Mouse (Mus musculus) kidney, postnatal 10 days (tissue): ENCODE data around the gene Apoa4.
A peak's percentile ranks its signal among the peaks of the same experiment; 100 is the strongest.

Experiments used
- DNase-seq: peaks from one replicate; pipeline ENCODE4 v3.0.0; 2021; ENCODE audit warnings: mixed read lengths

The Apoa4 gene

DNA sequence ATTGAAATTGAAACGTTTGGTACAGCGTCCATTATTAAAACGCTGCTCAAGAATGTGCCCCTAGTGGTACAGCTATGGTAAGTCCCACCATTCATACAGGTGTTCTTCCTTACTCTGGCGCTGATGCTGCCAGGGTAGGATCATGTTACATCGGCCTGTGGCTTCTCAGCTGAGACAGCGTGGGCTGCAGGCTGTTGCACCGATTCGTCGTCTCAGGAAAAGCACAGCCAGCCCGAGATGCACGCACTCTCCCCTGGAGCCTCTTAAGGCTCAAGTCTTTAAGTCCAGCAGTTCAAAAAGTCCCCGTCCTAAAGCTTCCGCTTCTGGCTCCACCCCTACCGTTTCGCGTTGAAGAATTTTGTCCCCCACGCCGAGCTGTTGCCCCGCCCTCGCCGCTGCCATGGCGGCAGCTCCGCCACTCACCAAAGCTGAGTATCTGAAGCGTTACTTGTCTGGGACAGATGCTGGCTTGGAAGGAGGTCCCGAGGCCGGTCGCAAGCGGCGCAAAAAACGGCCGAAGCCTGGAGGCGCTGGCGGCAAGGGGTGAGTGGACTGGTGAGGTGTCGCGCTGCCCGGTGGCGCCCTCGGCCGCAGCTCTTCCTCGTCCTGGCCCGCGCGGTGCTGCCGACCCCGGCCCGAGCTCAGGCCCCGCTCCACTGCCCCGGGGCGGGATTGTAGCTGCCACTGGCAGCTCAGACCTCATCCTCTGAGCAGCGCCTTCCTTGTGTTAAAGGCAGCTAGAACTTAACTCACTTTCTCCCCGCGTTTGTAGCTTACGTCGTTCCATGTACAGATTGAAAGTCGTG lies 42.3 kb downstream of the Apoa4 start, which contains the start of gene Bud13:
Gene Bud13 (plus strand): TSS at position 378 of the 806 bp plus-strand sequence.
- DNase-seq: peak; percentile 96
